Mouse (Mus musculus): ENCODE results near the gene Rubcn.

DNA sequence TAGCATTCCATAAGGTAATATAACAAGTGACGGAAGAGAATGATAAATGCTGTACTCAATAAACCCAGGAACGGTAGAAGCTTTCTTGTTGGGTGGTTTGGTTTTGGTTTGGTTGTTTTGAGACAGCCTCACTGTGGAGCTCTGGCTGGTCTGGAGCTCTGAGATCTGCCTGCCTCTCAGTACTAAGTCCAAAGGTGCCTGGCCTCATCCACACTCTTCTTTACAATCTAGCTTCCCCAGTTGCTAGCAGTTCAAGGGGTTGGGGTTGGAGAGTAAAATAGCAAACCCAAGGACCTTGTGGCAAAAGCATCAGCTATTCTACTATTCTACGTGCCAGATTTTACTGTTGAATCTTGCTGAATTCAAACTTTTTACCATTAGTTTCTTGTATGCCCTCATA is 1.7 kb downstream of the Rubcn start:
- TF ChIP-seq POLR2A (IDR thresholded peaks at IDR 0.05; ENCODE audit: low read depth, low read length) (no peak), CTCF (IDR thresholded peaks at IDR 0.05; ENCODE audit: borderline replicate concordance, insufficient read depth, low read length) (no peak)
